Mouse (Mus musculus): ENCODE results near the gene Pogk. TPM values are rescaled to one million over a fixed set of nuclear protein-coding genes. Genes with fewer than 3 reads are reported as not detected.

The Pogk gene
- total and polyA plus RNA-seq, 3 experiments: 11.5 to 14.1 TPM; not detected in 1

- no peaks in the 10 kb centered on the region for H3K79me2 ChIP-seq (ENCODE audit: control insufficient read depth, insufficient read depth, low read length, poor library complexity)
- no peak overlapping the region for H3K4me3 ChIP-seq (ENCODE audit: control insufficient read depth in 1 of 2, insufficient read depth in 1 of 2, low read depth in 2 of 2, low read length in 2 of 2)
- no peaks in the 10 kb centered on the region for H3K4me1 ChIP-seq (ENCODE audit: control insufficient read depth in 1 of 2, insufficient read depth in 2 of 2, low read length in 2 of 2)
- no peak overlapping the region for H3K9ac ChIP-seq (ENCODE audit: control insufficient read depth, low read depth, low read length, poor library complexity, severe bottlenecking)
- no peak overlapping the region for H3K27ac ChIP-seq (ENCODE audit: control insufficient read depth, low read depth, low read length)
- H3K9me3 ChIP-seq (replicated peaks; ENCODE audit: insufficient read depth, low read length): no peaks in the 10 kb centered on the region
- H3K36me3 ChIP-seq (ENCODE audit: control insufficient read depth in 1 of 2, insufficient read depth in 2 of 2, low read length in 2 of 2): peaks cover 0 to 13% of the 10 kb centered on the region in 2 experiments; a peak in 2 of 4 replicates
- TF ChIP-seq MAX (IDR thresholded peaks at IDR 0.05; ENCODE audit: low read length): no peak
- no peak for TF ChIP-seq CTCF (IDR thresholded peaks at IDR 0.05 in 2 of 3, conservative IDR thresholded peaks at IDR 0.05 in 1 of 3; ENCODE audit: control insufficient read depth in 1 of 3, insufficient read depth in 1 of 3, low read depth in 2 of 3, low read length in 3 of 3, poor library complexity in 1 of 3, severe bottlenecking in 1 of 3)
- TF ChIP-seq GATA1 (IDR thresholded peaks at IDR 0.05; ENCODE audit: low read depth, low read length): no peak
- no peak for TF ChIP-seq USF2 (IDR thresholded peaks at IDR 0.05; ENCODE audit: borderline replicate concordance in 1 of 2, insufficient read depth in 1 of 2, low read depth in 1 of 2, low read length in 2 of 2)
- no peak for TF ChIP-seq ETS1 (IDR thresholded peaks at IDR 0.05; ENCODE audit: low read depth, low read length)
- TF ChIP-seq KAT2A (conservative IDR thresholded peaks at IDR 0.05; ENCODE audit: low read depth, low read length): no peak
- no peak for TF ChIP-seq TBP (IDR thresholded peaks at IDR 0.05; ENCODE audit: low read depth, low read length)
- no peak for TF ChIP-seq ZKSCAN1 (IDR thresholded peaks at IDR 0.05; ENCODE audit: low read depth, low read length)
- TF ChIP-seq SMC3 (IDR thresholded peaks at IDR 0.05; ENCODE audit: low read depth, low read length): no peak
- TF ChIP-seq HCFC1 (IDR thresholded peaks at IDR 0.05; ENCODE audit: low read depth, low read length): no peak
- no peak for TF ChIP-seq BHLHE40 (IDR thresholded peaks at IDR 0.05; ENCODE audit: borderline replicate concordance, low read depth, low read length)
- TF ChIP-seq MXI1 (IDR thresholded peaks at IDR 0.05; ENCODE audit: low read depth, low read length): no peak
- TF ChIP-seq EP300 (IDR thresholded peaks at IDR 0.05; ENCODE audit: low read depth in 1 of 2, low read length in 2 of 2): no peak
- H3K27me3 ChIP-seq (ENCODE audit: control insufficient read depth in 1 of 2, insufficient read depth in 2 of 2, low read length in 2 of 2): no peaks in the 10 kb centered on the region
- no peak for DNase-seq (ENCODE audit: low read depth, low spot score)
Observed at GRCm38 (mm10) chr1:166394770-166395169, 14.9 kb downstream of the Pogk start.

- no peaks in the 10 kb centered on the region for H3K79me2 ChIP-seq (ENCODE audit: control insufficient read depth, insufficient read depth, low read length, poor library complexity)
- H3K27ac ChIP-seq (ENCODE audit: control insufficient read depth, low read depth, low read length): no peak overlapping the region
- no peaks in the 10 kb centered on the region for H3K27me3 ChIP-seq (ENCODE audit: control insufficient read depth in 1 of 2, insufficient read depth in 2 of 2, low read length in 2 of 2)
- H3K36me3 ChIP-seq (ENCODE audit: control insufficient read depth in 1 of 2, insufficient read depth in 2 of 2, low read length in 2 of 2): peaks cover 0 to 17% of the 10 kb centered on the region in 2 experiments; a peak in 2 of 4 replicates
- TF ChIP-seq GATA1 (IDR thresholded peaks at IDR 0.05; ENCODE audit: low read depth, low read length) (no peak), KAT2A (conservative IDR thresholded peaks at IDR 0.05; ENCODE audit: low read depth, low read length) (no peak), POLR2AphosphoS2 (IDR thresholded peaks at IDR 0.05; ENCODE audit: low read length) (no peak), EP300 (IDR thresholded peaks at IDR 0.05; ENCODE audit: low read depth in 1 of 2, low read length in 2 of 2) (no peak), SMC3 (IDR thresholded peaks at IDR 0.05; ENCODE audit: low read depth, low read length) (no peak), UBTF (IDR thresholded peaks at IDR 0.05; ENCODE audit: borderline replicate concordance, insufficient read depth, low read depth, low read length) (no peak), JUND (IDR thresholded peaks at IDR 0.05; ENCODE audit: low read depth, low read length) (no peak)
- H3K9me3 ChIP-seq (replicated peaks; ENCODE audit: insufficient read depth, low read length): no peaks in the 10 kb centered on the region
- no peaks in the 10 kb centered on the region for H3K4me1 ChIP-seq (ENCODE audit: control insufficient read depth in 1 of 2, insufficient read depth in 2 of 2, low read length in 2 of 2)
- H3K4me3 ChIP-seq (ENCODE audit: control insufficient read depth in 1 of 2, insufficient read depth in 1 of 2, low read depth in 2 of 2, low read length in 2 of 2): no peak overlapping the region
- no peak overlapping the region for H3K9ac ChIP-seq (ENCODE audit: control insufficient read depth, low read depth, low read length, poor library complexity, severe bottlenecking)
- DNase-seq (ENCODE audit: low read depth, low spot score): no peak
Observed at GRCm38 (mm10) chr1:166391671-166392070, 18.0 kb downstream of the Pogk start.
